Mouse (Mus musculus): Measurements from ENCODE around the gene Mfap4. TPM values are rescaled to one million over a fixed set of nuclear protein-coding genes. Genes with fewer than 3 reads are reported as not detected.

Mfap4 gene
- polyA plus RNA-seq, 1 experiment: not detected

DNA sequence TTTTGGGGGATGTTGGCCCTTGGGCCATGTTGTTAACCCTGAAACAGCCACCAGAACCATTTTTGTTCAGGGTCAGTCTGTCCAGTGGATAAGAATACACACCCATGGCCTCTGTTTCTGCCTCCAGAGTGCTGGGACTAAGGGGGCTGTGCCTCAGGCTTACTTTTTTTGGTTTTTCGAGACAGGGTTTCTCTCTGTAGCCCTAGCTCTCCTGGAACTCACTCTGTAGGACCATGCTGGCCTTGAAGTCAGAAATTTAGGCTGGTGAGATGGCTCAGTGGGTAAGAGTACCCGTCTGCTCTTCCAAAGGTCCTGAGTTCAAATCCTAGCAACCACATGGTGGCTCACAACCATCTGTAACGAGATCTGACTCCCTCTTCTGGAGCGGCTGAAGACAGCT, 6.4 kb upstream of the Mfap4 start:
- Histone ChIP-seq H3K4me3 (ENCODE audit: insufficient read depth, low read length) (no peak overlapping the region), H3K27ac (ENCODE audit: insufficient read depth, low read depth, low read length) (no peak overlapping the region), H3K4me1 (ENCODE audit: control insufficient read depth, insufficient read depth, low read length) (no peaks in the 10 kb centered on the region)
- TF ChIP-seq POLR2A (IDR thresholded peaks at IDR 0.05; ENCODE audit: borderline replicate concordance, low read depth, low read length) (no peak), CTCF (IDR thresholded peaks at IDR 0.05; ENCODE audit: low read depth, low read length) (no peak)

DNA sequence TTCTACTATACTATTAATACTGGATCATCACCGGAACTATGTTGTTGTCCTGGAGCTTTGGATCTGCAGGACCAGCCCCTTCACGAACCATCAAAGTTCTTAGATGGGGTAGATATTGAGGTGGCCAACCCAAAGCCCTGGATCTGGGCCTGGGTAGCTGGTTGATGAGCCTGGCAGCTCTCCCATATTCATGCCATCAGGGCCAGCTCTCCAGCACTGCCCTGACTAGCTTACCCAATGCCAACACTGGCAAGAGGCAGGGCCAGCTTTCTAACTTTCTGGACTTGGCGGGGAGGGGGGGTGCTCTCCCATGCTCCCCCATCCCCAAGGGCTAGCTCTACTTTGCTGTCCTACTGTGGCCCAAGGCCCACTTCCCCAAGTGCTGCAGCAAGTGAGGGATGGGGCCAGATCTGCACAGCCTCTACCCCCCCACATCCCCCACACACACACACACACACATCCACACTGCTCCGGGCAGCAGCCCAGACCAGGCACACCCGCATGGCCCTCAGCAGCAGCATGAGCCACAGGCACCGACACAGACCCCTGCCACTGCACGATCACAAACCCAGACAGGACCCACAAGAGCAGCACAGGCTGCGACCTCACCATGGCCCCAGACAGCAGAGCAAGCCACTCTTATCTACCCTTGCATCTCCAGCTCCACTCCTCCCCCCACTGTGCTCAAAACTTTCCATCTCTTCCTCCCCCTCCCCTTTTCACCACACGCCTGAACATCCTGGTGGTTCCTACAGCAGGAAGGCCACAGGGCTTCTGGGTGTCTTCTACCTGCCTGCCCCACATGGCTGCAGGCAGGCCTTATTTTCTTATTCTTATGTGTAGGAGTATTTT, 3.8 kb upstream of the Mfap4 start:
- no peak overlapping the region for H3K27ac ChIP-seq (ENCODE audit: insufficient read depth, low read depth, low read length)
- TF ChIP-seq CTCF (IDR thresholded peaks at IDR 0.05; ENCODE audit: low read depth, low read length) (no peak), POLR2A (IDR thresholded peaks at IDR 0.05; ENCODE audit: borderline replicate concordance, low read depth, low read length) (no peak)
- H3K4me3 ChIP-seq (ENCODE audit: insufficient read depth, low read length): no peak overlapping the region
- H3K4me1 ChIP-seq (ENCODE audit: control insufficient read depth, insufficient read depth, low read length): no peaks in the 10 kb centered on the region

DNA sequence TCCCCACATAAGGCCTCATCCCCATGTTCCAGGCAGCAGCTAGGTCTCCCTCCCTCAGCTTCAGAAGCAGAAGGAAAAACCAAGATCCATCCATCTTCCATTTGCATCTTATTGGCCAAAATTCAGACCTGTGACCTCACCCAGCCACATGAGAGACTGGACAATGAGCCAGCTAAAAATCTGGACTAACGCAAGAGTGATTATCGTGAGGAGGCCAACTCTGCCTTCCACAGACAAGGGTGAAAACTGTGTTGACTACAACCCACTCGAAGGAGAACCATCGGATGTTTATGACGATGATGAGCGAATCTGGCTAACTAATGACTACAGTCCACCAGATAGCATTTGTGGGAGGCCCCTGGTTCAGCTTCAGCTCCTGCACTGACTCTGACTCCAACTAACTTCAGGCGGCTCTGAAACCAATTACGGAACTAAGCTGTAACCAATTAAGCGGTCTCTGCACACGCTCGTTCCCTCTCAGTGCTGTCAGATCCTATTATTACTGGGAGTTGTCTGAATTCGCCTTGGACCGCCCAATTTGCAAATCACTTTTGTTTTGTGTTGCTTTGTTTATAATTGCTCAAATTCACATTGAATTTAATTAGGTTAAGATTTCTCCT, 1.9 kb upstream of the Mfap4 start:
- no peak overlapping the region for H3K27ac ChIP-seq (ENCODE audit: insufficient read depth, low read depth, low read length)

DNA sequence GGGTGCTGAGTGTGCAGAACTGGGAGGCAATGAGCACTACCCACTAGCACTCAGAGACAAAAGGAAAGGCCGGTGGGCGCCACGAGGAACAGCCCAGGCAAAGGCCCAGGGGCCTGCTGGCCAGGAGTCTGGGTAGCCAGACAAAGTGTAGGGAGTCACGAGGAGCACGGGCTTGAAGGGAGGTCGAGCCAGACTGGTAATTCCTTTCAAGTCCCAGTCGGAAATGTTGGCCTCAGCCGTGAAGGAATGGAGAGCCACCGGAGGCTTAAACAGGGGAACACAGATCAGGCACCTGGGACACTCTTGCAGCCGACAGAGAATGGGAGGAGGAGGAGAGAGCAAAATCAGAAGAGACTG, 997 bp upstream of the Mfap4 start:
- TF ChIP-seq POLR2A (IDR thresholded peaks at IDR 0.05; ENCODE audit: borderline replicate concordance, low read depth, low read length) (no peak), CTCF (IDR thresholded peaks at IDR 0.05; ENCODE audit: low read depth, low read length) (no peak)
- H3K27ac ChIP-seq (ENCODE audit: insufficient read depth, low read depth, low read length): no peak overlapping the region
- no peaks in the 10 kb centered on the region for H3K4me1 ChIP-seq (ENCODE audit: control insufficient read depth, insufficient read depth, low read length)
- no peak overlapping the region for H3K4me3 ChIP-seq (ENCODE audit: insufficient read depth, low read length)

More for the DNA sequence above, 1.9 kb upstream of the Mfap4 start:
- Histone ChIP-seq H3K4me1 (ENCODE audit: control insufficient read depth, insufficient read depth, low read length) (no peaks in the 10 kb centered on the region), H3K4me3 (ENCODE audit: insufficient read depth, low read length) (no peak overlapping the region)
- TF ChIP-seq CTCF (IDR thresholded peaks at IDR 0.05; ENCODE audit: low read depth, low read length) (no peak), POLR2A (IDR thresholded peaks at IDR 0.05; ENCODE audit: borderline replicate concordance, low read depth, low read length) (no peak)

DNA sequence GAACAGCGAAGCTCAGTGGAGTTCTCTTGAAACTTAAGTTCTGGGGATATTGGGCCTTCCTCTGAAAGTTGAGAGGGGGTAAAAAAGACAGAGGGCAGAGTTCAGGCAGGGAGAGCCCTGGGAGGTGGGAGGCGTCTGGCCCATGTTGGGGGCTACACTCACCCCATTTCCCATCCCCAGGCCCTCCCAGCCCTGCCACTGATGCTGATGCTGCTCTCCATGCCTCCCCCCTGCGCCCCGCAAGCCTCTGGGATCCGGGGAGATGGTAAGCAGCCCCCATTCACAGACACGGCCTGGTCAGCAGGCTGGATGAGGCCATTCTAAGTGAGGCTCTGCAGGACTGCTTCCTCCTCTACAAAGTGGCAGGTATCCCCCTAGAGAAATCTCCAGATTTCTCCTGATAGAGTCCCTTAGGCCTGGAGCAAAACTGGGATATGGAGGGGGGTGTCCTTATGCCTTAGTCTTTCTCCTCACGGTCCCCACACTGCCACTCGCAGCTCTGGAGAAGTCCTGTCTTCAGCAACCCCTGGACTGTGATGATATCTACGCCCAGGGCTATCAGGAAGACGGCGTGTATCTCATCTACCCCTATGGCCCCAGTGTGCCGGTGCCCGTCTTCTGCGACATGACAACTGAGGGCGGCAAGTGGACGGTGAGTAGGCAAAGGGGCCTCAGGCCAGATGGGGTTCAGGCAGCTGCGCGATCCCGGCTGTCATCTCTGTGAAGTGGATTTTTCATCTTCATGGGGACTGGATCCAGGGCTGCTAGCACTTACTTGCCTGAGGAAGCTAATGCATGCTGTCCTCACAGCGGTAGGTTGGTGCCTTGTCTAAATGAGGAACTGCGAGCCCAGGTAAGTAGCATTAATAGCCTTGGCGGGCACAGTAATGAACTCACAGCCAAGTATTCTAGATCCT, 568 bp downstream of the Mfap4 start:
- H3K4me1 ChIP-seq (ENCODE audit: control insufficient read depth, insufficient read depth, low read length): no peaks in the 10 kb centered on the region
- H3K27ac ChIP-seq (ENCODE audit: insufficient read depth, low read depth, low read length): no peak overlapping the region
- no peak for TF ChIP-seq POLR2A (IDR thresholded peaks at IDR 0.05; ENCODE audit: borderline replicate concordance, low read depth, low read length)
- H3K4me3 ChIP-seq (ENCODE audit: insufficient read depth, low read length): no peak overlapping the region

DNA sequence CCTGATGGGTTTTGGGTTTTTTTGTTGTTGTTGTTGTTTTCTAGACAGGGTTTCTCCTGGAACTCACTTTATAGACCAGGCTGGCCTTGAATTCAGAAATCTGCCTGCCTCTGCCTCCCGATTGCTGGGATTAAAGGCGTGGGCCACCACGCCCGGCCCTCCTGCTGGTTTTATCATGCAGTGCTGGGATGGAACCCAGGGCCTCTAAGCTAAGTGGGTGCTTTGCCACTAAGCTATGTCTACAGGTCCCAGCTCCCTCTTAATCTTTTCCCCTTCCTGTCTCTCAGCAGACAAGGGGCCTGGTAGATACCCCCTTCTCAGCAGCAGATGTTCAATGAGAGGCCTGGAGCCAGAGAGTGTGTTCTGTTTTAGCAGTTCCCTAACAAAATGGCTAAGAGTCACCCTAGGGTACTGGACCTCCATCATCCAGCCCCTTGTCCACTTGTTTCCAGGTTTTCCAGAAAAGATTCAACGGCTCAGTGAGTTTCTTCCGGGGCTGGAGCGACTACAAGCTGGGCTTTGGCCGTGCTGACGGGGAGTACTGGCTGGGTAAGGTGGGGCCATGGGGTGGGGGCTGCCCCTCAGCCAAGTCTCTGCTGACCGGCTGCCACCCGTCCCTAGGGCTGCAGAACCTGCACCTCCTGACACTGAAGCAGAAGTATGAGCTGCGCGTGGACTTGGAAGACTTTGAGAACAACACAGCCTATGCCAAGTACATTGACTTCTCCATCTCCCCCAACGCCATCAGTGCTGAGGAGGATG, 1.4 kb downstream of the Mfap4 start:
- Histone ChIP-seq H3K27ac (ENCODE audit: insufficient read depth, low read depth, low read length) (no peak overlapping the region), H3K4me3 (ENCODE audit: insufficient read depth, low read length) (no peak overlapping the region)
- TF ChIP-seq POLR2A (IDR thresholded peaks at IDR 0.05; ENCODE audit: borderline replicate concordance, low read depth, low read length) (no peak), CTCF (IDR thresholded peaks at IDR 0.05; ENCODE audit: low read depth, low read length) (no peak)

DNA sequence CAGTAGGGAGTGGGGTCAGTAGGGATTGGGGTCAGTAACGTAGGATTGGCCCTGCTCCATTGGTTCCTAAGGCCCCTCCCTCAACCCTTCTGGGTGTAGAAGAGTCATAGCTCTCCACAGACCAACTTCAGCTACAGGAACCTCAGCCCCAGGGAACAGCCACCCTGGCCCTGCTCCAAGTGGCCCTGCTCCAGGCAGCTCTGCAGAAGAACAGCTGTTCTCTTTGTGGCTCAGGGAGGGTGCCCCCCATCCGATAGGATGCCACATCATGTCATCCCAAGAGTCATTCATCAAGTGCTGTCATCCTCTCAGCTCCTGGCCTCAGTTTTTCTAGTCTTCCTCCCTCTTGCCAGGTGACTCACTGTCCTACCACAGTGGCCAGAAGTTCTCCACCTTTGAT, 2.2 kb downstream of the Mfap4 start:
- Histone ChIP-seq H3K4me1 (ENCODE audit: control insufficient read depth, insufficient read depth, low read length) (no peaks in the 10 kb centered on the region; the same call in 1 of the 2 replicates), H3K27ac (ENCODE audit: insufficient read depth, low read depth, low read length) (no peak overlapping the region), H3K4me3 (ENCODE audit: insufficient read depth, low read length) (no peak overlapping the region)
- no peak for TF ChIP-seq POLR2A (IDR thresholded peaks at IDR 0.05; ENCODE audit: borderline replicate concordance, low read depth, low read length)

More for the DNA sequence above, 1.4 kb downstream of the Mfap4 start:
- no peaks in the 10 kb centered on the region for H3K4me1 ChIP-seq (ENCODE audit: control insufficient read depth, insufficient read depth, low read length)

DNA sequence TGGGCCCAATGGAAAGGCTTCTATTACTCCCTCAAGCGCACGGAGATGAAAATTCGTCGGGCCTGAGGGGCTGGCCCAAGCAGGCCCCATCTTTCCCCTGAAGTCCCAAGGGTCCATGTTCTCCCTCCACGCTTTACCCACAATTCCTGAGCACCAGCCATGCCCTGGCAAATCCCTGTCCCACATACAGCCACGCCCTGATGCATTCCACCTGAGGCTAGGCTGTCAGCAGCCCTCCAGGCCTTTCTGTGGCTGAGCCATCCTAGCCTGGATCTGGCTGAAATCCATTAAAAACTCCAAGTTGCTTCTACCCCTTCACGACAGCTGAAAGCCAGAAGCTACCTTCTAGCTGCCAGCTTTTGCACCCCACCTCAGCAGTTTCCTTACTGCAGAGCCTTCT, 2.7 kb downstream of the Mfap4 start:
- no peak overlapping the region for H3K4me3 ChIP-seq (ENCODE audit: insufficient read depth, low read length)
- no peak overlapping the region for H3K27ac ChIP-seq (ENCODE audit: insufficient read depth, low read depth, low read length)
- H3K4me1 ChIP-seq (ENCODE audit: control insufficient read depth, insufficient read depth, low read length): peaks cover 4% of the 10 kb centered on the region; the same call in 1 of the 2 replicates
- TF ChIP-seq POLR2A (IDR thresholded peaks at IDR 0.05; ENCODE audit: borderline replicate concordance, low read depth, low read length) (no peak), CTCF (IDR thresholded peaks at IDR 0.05; ENCODE audit: low read depth, low read length) (no peak)

DNA sequence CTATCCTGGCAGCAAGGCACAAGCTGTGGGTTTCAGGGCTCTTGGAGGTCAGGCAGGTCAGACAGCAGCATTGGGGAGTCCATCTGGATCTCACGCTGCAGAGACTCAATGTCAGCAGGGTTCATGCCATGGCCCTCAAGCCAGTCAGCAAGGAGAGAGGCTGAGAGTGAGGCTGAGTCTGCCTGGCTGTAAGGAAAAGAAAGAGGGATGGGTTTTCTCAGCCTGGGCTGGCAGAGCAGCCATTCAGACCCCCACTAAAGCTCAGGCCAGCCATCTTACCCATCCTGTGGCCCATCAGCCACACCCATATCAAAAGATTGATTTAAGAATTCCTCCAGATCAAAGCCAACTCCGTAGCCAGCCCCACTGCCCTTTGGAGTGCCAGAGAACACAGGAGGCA, 3.9 kb downstream of the Mfap4 start:
- H3K4me1 ChIP-seq (ENCODE audit: control insufficient read depth, insufficient read depth, low read length): peaks cover 6% of the 10 kb centered on the region; the same call in 1 of the 2 replicates
- H3K27ac ChIP-seq (ENCODE audit: insufficient read depth, low read depth, low read length): no peak overlapping the region
- no peak overlapping the region for H3K4me3 ChIP-seq (ENCODE audit: insufficient read depth, low read length)
- TF ChIP-seq CTCF (IDR thresholded peaks at IDR 0.05; ENCODE audit: low read depth, low read length) (no peak), POLR2A (IDR thresholded peaks at IDR 0.05; ENCODE audit: borderline replicate concordance, low read depth, low read length) (no peak)

Data from bone marrow macrophage, adult 2 months (primary cell).